Mouse (Mus musculus) C2C12 (cell line): ENCODE data around the gene B3galt4.

ENCODE experiments used
- CTCF ChIP-seq: IDR thresholded peaks from one replicate; pipeline ENCODE4 v1.5.1; 2011; ENCODE audit not compliant: control insufficient read depth, insufficient read depth, insufficient read length
- MAX ChIP-seq: IDR thresholded peaks from one replicate; pipeline ENCODE4 v1.6.1; 2011; ENCODE audit warnings: mild to moderate bottlenecking, control low read depth

DNA sequence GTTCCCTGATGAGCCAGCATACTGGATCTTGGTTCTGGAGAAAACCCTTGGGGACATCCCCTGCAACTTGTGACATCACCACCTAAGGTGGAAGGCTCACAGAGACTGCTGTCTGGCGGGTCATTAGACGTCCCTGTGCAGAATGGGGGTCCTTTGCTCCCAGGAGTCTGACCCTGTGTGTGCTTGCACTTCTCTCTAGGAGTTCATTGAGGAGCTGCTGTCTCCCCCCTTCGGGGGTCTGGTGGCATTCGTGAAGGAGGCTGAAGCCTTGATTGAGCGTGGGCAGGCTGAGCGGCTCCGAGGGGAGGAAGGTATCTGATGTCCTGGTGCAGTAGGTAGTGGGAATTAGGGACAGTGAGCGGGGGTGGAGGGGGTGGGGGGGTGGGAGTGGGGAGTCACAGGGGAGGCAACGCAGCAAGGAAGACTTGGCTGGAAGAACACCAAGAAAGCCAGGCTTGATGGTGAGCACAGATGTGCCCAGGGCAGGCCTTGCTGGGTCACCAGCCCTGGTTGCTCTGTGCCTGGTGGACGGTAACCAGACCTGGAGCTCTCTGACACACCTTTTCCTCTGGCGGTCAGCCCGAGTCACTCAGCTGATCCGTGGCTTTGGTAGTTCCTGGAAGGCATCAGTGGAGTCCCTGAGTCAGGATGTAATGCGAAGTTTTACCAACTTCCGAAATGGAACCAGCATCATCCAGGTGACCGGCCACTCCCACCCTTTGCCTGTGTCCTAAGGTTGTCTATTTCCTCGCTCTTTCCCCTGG lies 14.0 kb upstream of the B3galt4 start:
- TF ChIP-seq CTCF (no peak), MAX (no peak)
